Mouse (Mus musculus) megakaryocyte, embryonic 14.5 days (primary cell): ENCODE results near the gene Dapk2.

Source experiments
- FLI1 ChIP-seq: IDR thresholded peaks from 2 replicates; pipeline ENCODE4 v1.6.1; 2012; ENCODE audit warnings: low read length, inconsistent platforms, mixed read lengths
- GATA1 ChIP-seq: IDR thresholded peaks from 3 replicates; pipeline ENCODE4 v1.6.1; 2012; ENCODE audit warnings: mixed read lengths, low read length, inconsistent platforms, borderline replicate concordance

- no peak for TF ChIP-seq GATA1
- TF ChIP-seq FLI1, result no peak
These were observed 22.1 kb upstream of the Dapk2 start for GRCm38 (mm10) chr9:66135967-66136366.
